In the genomic region with DNA sequence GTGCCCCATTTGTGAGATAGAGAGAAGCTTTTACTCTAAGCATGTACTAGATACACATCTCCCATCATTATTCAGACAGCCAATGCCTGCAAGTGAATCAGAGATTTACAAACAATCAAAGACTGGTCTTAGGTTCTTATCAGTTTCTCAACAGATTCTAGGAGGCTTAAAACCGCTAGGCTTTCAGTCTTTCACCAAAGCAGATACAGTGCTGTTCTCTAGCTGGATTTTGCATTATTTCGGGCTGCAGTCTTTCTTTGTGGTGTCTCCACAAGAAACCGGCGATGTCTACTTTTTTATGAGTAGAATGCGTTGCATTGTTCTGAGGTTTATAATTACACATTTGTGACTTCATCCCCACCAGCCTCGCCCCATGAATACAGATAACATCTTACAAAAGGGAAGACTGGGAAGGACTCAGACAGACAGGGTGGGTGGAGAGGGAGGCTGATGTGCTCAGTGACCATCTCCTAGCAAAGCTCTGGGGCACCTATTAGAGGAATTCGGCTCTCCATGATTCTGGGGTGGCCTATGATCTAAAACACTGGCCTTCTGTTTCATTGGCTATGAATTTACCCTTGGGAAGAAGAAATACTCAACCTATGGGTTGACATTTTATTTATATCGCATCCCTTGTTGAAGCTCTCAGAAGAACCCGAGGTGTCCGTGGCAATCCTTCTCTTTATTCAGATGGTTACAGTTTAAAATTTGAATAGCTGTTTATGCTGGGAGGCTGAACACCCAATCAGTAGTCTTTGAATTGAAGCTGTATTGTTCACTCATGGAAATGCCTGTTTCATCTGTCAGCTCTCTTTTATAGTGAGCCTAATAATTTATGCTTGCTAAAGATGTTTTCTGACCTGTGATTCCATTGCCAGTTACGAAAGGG, we compare ENCODE assay signal across 13 mouse cellular contexts.
DNase-seq lines count a peak whose midpoint lies in the region; ATAC-seq lines count a peak whose summit lies in the region.
"Had no signal": no experiment of that assay in that cellular context is flagged by ENCODE, and none has a peak within 500 bp of the region (broad histone marks: within the 10 kb centered on the region; RNA-seq: fewer than 3 reads in every experiment).

No protein-coding gene starts in this region.

- intact Hi-C loops in left cerebral cortex, postnatal 36 days (cut with DNase I) = no loop called here

- peak; percentile 67 for ATAC-seq in forebrain, embryonic 11.5 days (replicated peaks; ENCODE audit: low FRiP score)
- ATAC-seq in hindbrain, embryonic 16.5 days = peak; percentile 90
- ATAC-seq in neural tube, embryonic 12.5 days (ENCODE audit: low FRiP score, low read depth) = peak; percentile 95

- 53% methylated on average over 11 of the region's 11 CpGs for WGBS in forebrain, embryonic 11.5 days
- 29% methylated on average over 11 of the region's 11 CpGs for WGBS in hindbrain, embryonic 16.5 days
- WGBS in neural tube, embryonic 12.5 days = 38% methylated on average over 11 of the region's 11 CpGs

- H3K36me3 ChIP-seq in forebrain, embryonic 11.5 days (ENCODE audit: control insufficient read depth, insufficient read depth, low read length) = no peaks in the 10 kb centered on the region
- no peaks in the 10 kb centered on the region for H3K36me3 ChIP-seq in hindbrain, embryonic 16.5 days (ENCODE audit: control insufficient read depth, insufficient read depth, low read length)
- H3K36me3 ChIP-seq in neural tube, embryonic 12.5 days = no peaks in the 10 kb centered on the region
- H3K36me3 ChIP-seq: limb, embryonic 13.5 days; lung, embryonic 15.5 days had no signal

- DNase-seq in left cerebral cortex, postnatal 36 days (ENCODE audit: low spot score in 2 of 2) = peak; percentile 5 to 10
- DNase-seq in left cerebral cortex, adult 11 months (ENCODE audit: low spot score) = no peak
- DNase-seq in forebrain, embryonic 11.5 days (ENCODE audit: low spot score) = peak; percentile 47
- DNase-seq in spleen, postnatal 4 days (ENCODE audit: low spot score in 2 of 2) = no peak
- DNase-seq in adrenal gland, postnatal 10 days = no peak
- no peak for DNase-seq in adrenal gland, postnatal 14 days
- DNase-seq: heart, adult 2 months; kidney, postnatal 25 days; thymus, adult 2 months had no signal

- H3K9me3 ChIP-seq in forebrain, embryonic 11.5 days (ENCODE audit: control insufficient read depth, low read length) = no peaks in the 10 kb centered on the region
- H3K9me3 ChIP-seq in hindbrain, embryonic 16.5 days (ENCODE audit: control insufficient read depth, low read length) = no peaks in the 10 kb centered on the region
- H3K9me3 ChIP-seq in neural tube, embryonic 12.5 days = no peaks in the 10 kb centered on the region
- H3K9me3 ChIP-seq: limb, embryonic 13.5 days; lung, embryonic 15.5 days had no signal

- 0 out of 2 replicates have a peak overlapping the region, but pooled peaks have one; percentile 3 for H3K4me2 ChIP-seq in forebrain, embryonic 11.5 days (ENCODE audit: low read depth, low read length, severe bottlenecking)
- H3K4me2 ChIP-seq in hindbrain, embryonic 16.5 days (ENCODE audit: low read length) = peak overlapping the region; percentile 43
- peak overlapping the region; percentile 4; the same call in 1 of the 2 replicates for H3K4me2 ChIP-seq in neural tube, embryonic 12.5 days (replicated peaks)
- H3K4me2 ChIP-seq: limb, embryonic 13.5 days; lung, embryonic 15.5 days had no signal

- H3K4me3 ChIP-seq in forebrain, embryonic 11.5 days (ENCODE audit: low read depth, low read length) = no peak overlapping the region
- no peak overlapping the region for H3K4me3 ChIP-seq in hindbrain, embryonic 16.5 days (ENCODE audit: low read length)
- no peak overlapping the region for H3K4me3 ChIP-seq in neural tube, embryonic 12.5 days
- H3K4me3 ChIP-seq: heart, adult 2 months; limb, embryonic 13.5 days; lung, embryonic 15.5 days had no signal

- H3K4me1 ChIP-seq in forebrain, embryonic 11.5 days (replicated peaks; ENCODE audit: control insufficient read depth, insufficient read depth, low read length) = peaks cover 8% of the 10 kb centered on the region; the same call in 1 of the 2 replicates
- no peaks in the 10 kb centered on the region; the same call in 1 of the 2 replicates for H3K4me1 ChIP-seq in hindbrain, embryonic 16.5 days (ENCODE audit: control insufficient read depth, insufficient read depth, low read depth, low read length)
- H3K4me1 ChIP-seq in neural tube, embryonic 12.5 days = peaks cover 5% of the 10 kb centered on the region; the same call in 1 of the 2 replicates
- H3K4me1 ChIP-seq: limb, embryonic 13.5 days; lung, embryonic 15.5 days had no signal

- peak overlapping the region; percentile 64 for H3K27ac ChIP-seq in forebrain, embryonic 11.5 days (ENCODE audit: low read depth, low read length)
- H3K27ac ChIP-seq in hindbrain, embryonic 16.5 days (ENCODE audit: low read depth, low read length) = peak overlapping the region; percentile 76
- peak overlapping the region; percentile 50 for H3K27ac ChIP-seq in neural tube, embryonic 12.5 days
- H3K27ac ChIP-seq: heart, adult 2 months; limb, embryonic 13.5 days; lung, embryonic 15.5 days had no signal

- no peaks in the 10 kb centered on the region for H3K27me3 ChIP-seq in forebrain, embryonic 11.5 days (ENCODE audit: control insufficient read depth, insufficient read depth, low read length)
- H3K27me3 ChIP-seq in hindbrain, embryonic 16.5 days (replicated peaks; ENCODE audit: control insufficient read depth, insufficient read depth, low read length) = no peaks in the 10 kb centered on the region
- H3K27me3 ChIP-seq in neural tube, embryonic 12.5 days (replicated peaks) = no peaks in the 10 kb centered on the region
- H3K27me3 ChIP-seq: limb, embryonic 13.5 days; lung, embryonic 15.5 days had no signal

- H3K9ac ChIP-seq in forebrain, embryonic 11.5 days (ENCODE audit: low read length) = no peak overlapping the region; the same call in 1 of the 2 replicates
- H3K9ac ChIP-seq in hindbrain, embryonic 16.5 days (ENCODE audit: low read depth, low read length) = peak overlapping the region; percentile 17; the same call in 1 of the 2 replicates
- no peak overlapping the region for H3K9ac ChIP-seq in neural tube, embryonic 12.5 days
- H3K9ac ChIP-seq: limb, embryonic 13.5 days; lung, embryonic 15.5 days had no signal

Comparison
In these comparisons a context has a peak if more than half of its experiments do, and no peak if none do; other contexts are left out.
1. DNase-seq: peak in left cerebral cortex, postnatal 36 days (2 of 2) and forebrain, embryonic 11.5 days (single experiment); none in left cerebral cortex, adult 11 months (single experiment), spleen, postnatal 4 days (0 of 2), adrenal gland, postnatal 10 days (single experiment) and adrenal gland, postnatal 14 days (single experiment).
2. Peak in every context shown above with its lines, with median percentiles within 50 percentile points of each other: ATAC-seq, H3K27ac ChIP-seq and H3K4me2 ChIP-seq.